Mouse (Mus musculus): ENCODE results near the gene Aldh4a1.

The Aldh4a1 gene

GRCm38 (mm10) chr4:139590446-139590845 is 32.2 kb upstream of the Aldh4a1 start:
- no peak for DNase-seq (ENCODE audit: low read depth)

GRCm38 (mm10) chr4:139592895-139593294 is 29.8 kb upstream of the Aldh4a1 start:
- no peak for DNase-seq (ENCODE audit: low read depth)

GRCm38 (mm10) chr4:139593383-139593782 is 29.3 kb upstream of the Aldh4a1 start:
- no peak for DNase-seq (ENCODE audit: low read depth)

- DNase-seq (ENCODE audit: low read depth): no peak
These were observed 28.6 kb upstream of the Aldh4a1 start for GRCm38 (mm10) chr4:139594062-139594461.

- DNase-seq (ENCODE audit: low read depth): no peak
These were observed 26.0 kb upstream of the Aldh4a1 start for GRCm38 (mm10) chr4:139596715-139597114.

GRCm38 (mm10) chr4:139597286-139598284 is 25.1 kb upstream of the Aldh4a1 start:
- no peak for DNase-seq (ENCODE audit: low read depth)

GRCm38 (mm10) chr4:139598356-139598755 is 24.3 kb upstream of the Aldh4a1 start:
- no peak for DNase-seq (ENCODE audit: low read depth)

- peak; percentile 96 for DNase-seq (ENCODE audit: low read depth)
These were observed 23.6 kb upstream of the Aldh4a1 start for GRCm38 (mm10) chr4:139598950-139599518.

GRCm38 (mm10) chr4:139601519-139602356 is 20.9 kb upstream of the Aldh4a1 start:
- no peak for DNase-seq (ENCODE audit: low read depth)

GRCm38 (mm10) chr4:139602357-139603244 is 20.1 kb upstream of the Aldh4a1 start, which contains the start of gene Gm21969:
Gene Gm21969 (plus strand): TSS chr4:139603186.
- DNase-seq (ENCODE audit: low read depth): no peak

- no peak for DNase-seq (ENCODE audit: low read depth)
These were observed 17.4 kb upstream of the Aldh4a1 start for GRCm38 (mm10) chr4:139605216-139605615.

GRCm38 (mm10) chr4:139606732-139607131 is 15.9 kb upstream of the Aldh4a1 start:
- no peak for DNase-seq (ENCODE audit: low read depth)

- DNase-seq (ENCODE audit: low read depth): no peak
These were observed 13.7 kb upstream of the Aldh4a1 start for GRCm38 (mm10) chr4:139608975-139609374.

GRCm38 (mm10) chr4:139610954-139611353 is 11.7 kb upstream of the Aldh4a1 start:
- DNase-seq (ENCODE audit: low read depth): no peak

- DNase-seq (ENCODE audit: low read depth): no peak
These were observed 11.1 kb upstream of the Aldh4a1 start for GRCm38 (mm10) chr4:139611542-139611953.

- DNase-seq (ENCODE audit: low read depth): no peak
These were observed 8.0 kb upstream of the Aldh4a1 start for GRCm38 (mm10) chr4:139614524-139615260.

- no peak for DNase-seq (ENCODE audit: low read depth)
These were observed 6.2 kb upstream of the Aldh4a1 start for GRCm38 (mm10) chr4:139616276-139617000.

GRCm38 (mm10) chr4:139617001-139617364 is 5.7 kb upstream of the Aldh4a1 start:
- DNase-seq (ENCODE audit: low read depth): no peak

GRCm38 (mm10) chr4:139619765-139620164 is 2.9 kb upstream of the Aldh4a1 start:
- no peak for DNase-seq (ENCODE audit: low read depth)

Measured in fibroblast of lung, adult 2 months (primary cell).